Mouse (Mus musculus): ENCODE data around the gene Muc3a.

The Muc3a gene

DNA sequence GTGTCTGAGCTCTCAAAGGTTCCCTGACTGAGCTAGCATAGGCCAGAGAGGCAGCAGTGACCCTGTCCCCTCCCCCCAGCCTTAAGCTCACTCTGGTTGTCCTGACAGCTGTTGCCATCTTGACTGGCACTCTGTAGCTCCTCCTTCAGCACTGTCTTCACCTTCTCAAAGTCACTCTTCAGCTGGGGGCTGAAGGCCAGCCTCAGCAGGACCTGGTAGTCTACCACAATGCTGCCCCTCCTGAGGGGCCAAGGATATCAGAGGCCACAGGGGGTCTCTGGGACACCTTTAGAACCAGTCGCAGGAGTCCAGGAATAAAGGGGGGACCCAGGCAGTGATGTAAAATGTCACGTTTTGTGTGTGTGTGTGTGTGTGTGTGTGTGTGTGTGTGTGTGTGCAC, at the start of gene Muc3a:
Gene Muc3a (minus strand): TSS at position 101 of the 400 bp plus-strand sequence.
- no peak for DNase-seq (ENCODE audit: low read depth, low spot score)

DNA sequence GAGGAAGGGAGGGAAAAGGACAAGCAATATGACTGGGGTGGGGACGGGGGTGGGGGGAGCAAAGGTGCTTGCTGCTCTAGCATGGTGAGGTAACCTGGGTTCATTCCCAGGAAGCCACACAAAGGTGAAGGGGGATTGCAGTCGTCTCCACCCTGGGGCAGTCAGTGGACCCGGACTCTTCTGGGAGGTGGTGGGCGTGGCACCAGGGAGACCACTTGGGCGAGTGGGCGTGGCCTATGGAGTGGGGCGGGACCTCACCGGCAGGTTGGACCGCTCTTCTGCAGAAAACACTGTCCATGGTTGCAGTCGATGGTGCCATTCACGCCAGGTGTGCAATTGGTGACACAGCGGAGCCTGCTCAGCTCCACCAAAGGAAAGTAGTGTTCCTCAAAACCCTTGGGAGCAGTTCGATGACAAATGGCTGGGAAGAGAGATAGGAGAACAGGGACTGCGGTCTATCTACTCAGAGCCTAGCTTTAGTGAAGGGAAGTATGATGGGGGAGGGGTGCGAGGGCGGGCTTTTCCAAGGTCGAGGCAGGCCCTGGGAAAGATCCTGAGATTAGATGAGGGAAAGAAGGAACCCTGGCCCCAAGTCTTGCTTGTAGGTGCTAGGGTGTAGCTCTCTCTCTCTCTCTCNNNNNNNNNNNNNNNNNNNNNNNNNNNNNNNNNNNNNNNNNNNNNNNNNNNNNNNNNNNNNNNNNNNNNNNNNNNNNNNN, 917 bp downstream of the Muc3a start:
- no peak for DNase-seq (ENCODE audit: low read depth, low spot score)

DNA sequence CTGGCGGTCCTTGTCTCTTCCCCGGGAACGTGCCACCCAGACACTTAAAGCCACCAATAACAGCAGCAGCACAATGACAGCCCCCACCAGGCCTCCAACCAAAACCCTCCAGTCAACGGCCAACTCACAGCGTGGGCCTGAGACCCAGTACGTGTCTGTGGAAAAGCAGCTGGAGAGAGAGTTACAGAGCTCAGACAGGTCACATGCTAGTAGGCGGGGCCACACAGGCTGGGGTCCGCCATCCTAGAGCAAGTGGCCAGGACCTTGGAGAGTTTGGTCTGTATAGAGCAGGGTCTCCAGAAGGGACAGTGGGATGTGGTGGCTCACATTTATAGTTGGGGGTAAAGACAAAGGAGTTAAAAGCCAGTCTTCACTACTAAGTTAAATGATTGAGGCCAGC, 1.5 kb downstream of the Muc3a start:
- DNase-seq (ENCODE audit: low read depth, low spot score) = no peak

DNA sequence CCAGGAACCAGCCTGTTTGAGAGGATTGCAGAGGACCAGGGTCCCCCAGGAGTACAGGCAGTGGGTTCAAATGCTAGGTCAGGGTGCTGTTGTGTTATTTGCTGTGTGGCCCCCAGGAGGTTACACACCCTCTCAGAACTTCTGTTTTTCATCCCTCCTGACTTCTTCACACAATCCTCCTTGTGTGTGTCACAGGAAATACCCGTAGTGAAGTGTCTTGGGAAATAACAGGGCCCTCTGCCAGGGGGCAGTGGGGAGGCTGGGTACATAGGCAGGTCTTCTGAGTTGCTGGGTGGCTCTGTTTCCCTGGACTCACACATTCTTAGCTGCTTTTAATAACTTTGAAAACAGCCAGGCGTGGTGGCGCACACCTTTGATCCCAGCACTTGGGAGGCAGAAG, 6.9 kb downstream of the Muc3a start:
- DNase-seq (ENCODE audit: low read depth, low spot score) = no peak

DNA sequence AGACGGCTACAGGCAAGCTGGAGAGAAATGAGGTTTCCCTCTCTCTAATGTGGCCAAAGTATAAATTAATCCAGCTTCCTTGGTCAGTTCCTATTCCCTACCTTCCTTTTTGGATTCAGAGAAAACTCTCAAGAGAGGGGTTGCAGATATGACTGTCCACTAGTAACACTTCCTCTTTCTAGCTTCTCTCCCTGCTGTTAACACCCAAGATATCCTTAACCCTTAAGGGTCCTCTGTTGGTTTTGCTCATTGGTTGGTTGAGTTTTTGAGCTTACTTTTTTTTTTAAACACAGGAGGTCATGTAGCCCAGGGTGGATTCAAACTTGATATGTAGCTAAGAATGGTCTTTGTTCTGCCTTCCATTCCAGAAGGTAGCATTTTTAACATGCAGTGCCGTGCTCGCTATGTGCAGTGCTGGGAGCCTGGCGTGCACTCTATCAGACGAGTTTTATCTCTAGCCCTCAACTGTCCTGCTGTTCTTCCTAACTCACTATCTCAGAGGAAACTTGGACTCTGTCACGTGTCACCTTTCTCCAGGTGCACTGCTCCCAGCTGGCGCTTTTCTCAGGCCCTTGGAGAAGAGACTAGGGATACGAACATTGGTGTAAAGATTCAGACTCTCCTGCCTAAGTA, 17.6 kb downstream of the Muc3a start:
- no peak for DNase-seq (ENCODE audit: low read depth, low spot score)

DNA sequence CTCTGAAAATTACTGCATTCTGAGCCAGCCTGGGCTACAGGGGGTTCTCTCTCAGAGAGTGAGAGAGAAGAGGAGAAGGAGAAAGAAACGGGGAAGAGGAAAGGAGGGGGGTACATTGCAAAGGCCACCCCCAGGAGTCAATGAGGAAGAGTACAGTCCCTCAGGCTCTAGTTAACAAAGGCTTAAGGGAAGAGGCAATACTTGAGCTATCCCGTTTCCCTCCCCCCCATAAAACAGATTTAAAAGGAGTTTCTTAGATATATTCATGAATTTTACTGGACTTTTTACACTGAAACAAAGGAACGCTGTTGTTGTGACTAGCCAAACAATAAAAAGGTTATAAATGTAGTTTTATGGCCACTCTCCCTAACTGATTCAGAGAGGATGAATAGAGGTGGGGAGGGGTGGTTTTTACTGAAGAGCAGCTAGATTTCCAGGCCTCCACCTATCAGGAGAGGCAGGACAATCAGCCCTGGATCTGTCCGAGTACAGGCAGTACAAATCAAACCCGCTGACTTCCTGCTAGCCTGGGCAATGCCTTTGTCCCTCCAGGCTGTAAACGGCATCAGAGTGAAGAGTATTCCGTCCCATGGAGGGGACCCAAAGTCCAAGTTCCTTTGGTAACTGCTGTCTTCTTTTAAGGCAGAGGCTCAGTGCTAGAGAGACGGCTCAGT, 18.8 kb downstream of the Muc3a start:
- DNase-seq (ENCODE audit: low read depth, low spot score) = no peak

DNA sequence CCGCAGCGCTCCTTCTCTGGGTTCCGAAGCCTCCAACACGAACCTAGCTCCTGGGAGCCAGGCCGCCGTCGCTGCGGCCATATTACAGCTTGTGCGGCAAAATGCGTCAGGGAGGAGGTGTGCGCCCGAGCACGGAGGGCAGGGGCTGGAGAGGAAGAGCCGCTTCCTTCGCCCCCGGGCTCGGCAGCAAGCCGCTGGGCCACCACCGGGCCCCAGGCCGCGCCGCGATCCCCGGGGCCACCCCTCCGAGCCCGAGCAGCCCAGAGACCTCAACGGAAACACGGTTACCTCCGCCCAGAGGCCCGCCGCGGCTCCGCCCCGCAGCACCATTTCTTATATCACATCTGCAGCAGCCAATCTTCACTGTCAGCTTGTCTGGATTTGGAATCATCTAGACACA, 22.9 kb downstream of the Muc3a start:
- no peak for DNase-seq (ENCODE audit: low read depth, low spot score)

DNA sequence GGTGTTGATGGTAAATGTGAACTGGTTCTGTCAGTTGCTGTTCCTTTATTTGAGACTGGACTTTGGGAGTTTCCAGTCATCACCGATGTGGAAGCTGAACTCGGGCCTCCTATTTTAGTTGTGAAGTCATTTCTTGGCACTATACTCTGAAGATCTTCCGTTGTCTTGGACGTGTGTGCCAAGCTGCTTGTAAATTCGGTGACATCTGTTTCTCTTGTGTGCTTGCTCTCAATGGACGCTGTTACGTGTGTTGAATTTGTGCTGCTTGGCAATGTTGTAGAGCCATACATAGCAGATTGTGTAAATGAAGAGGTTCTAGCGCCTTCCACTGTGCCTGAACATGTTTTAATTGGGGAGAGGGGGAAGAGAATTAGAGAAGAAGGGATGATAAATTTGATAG, 26.8 kb downstream of the Muc3a start:
- no peak for DNase-seq (ENCODE audit: low read depth, low spot score)

DNA sequence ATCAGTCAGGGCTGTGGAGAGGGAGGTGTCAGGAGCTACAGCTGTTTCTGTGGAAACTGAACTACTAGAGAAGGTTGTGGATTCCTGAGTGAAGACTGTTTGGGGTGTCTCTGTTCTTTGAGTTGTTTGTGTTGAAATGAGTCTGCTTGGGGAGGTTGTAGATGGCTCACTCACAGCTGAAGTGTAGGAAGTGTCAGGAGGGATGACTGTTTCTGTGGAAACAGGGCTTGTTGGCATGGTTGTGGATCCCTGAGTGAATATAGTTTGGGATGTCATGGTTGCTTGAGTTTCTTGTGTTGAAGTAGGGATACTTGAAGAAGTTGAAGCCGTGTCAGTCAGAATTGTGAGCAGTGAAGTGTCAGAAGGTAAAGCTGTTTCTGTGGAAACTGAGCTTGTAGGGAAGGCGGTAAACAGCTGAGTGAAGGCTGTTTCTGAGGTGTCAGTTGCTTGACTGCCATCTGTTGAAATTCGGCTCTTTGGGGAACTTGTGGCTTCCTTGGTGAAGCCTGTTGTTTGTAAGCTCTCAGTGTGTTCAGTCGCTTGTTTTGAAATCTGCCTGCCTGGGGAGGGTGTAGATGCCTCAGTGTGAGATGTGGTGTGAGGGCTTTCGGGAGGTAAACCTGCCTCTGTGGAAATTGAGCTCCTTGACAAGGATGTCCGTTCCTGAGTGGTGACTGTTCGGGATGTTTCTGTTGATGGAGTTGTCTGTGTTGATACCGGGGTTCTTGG, 32.4 kb downstream of the Muc3a start:
- no peak for DNase-seq (ENCODE audit: low read depth, low spot score)

DNA sequence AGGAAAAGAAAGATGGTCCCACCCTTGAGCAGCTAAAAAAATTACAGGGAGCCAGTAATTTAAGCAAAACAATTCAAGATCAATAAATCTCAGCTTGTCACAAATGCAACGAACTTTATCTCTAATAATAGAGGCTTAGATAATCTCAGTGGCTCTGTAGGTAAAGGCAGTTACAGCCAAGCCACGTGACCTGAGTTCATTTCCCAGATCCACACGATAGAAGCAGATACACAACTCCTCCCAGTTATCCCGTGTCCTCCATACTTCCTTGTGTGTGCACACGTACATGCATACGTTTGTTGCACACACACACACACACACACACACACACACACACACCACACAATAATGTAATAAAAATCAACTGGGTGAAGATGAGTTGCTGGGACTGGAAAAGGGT, 38.2 kb downstream of the Muc3a start:
- DNase-seq (ENCODE audit: low read depth, low spot score) = no peak

DNA sequence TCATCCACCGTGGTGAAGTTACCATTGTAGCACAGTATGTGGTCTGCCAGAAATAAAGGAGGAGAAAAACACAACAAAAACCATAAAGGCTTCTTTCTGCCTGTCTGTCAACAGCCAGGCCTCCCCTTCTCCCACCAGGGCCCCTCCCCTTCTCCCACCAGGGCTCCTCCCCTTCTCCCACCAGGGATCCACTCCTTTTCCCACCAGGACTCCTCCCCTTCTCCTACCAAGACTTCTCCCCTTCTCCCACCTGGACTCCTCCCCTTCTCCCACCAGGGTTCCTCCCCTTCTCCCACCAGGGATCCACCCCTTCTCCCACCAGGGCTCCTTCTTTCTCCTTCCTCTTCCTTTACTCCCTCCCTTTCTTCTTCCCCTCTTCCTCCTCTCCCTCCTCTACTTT, 39.6 kb downstream of the Muc3a start:
- DNase-seq (ENCODE audit: low read depth, low spot score) = no peak

DNA sequence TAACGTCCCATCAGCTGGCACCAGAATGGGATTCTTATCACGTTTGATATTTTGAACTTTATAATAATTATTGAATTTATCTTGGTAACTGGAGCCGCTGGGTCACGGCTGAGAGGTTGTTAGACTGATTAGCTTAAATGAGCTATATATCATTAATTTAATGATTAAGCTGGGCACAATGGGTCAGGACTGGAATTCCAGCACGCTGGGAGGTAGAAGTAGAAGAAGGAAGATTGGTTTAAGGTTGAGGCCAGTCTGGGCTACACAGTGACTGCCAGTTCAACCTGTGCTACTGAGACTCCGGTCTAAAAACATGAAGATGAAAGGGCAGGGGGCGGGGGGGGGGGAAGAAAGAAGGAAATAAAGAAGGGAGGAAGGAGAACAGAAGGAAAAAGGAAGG, 40.7 kb downstream of the Muc3a start:
- no peak for DNase-seq (ENCODE audit: low read depth, low spot score)

DNA sequence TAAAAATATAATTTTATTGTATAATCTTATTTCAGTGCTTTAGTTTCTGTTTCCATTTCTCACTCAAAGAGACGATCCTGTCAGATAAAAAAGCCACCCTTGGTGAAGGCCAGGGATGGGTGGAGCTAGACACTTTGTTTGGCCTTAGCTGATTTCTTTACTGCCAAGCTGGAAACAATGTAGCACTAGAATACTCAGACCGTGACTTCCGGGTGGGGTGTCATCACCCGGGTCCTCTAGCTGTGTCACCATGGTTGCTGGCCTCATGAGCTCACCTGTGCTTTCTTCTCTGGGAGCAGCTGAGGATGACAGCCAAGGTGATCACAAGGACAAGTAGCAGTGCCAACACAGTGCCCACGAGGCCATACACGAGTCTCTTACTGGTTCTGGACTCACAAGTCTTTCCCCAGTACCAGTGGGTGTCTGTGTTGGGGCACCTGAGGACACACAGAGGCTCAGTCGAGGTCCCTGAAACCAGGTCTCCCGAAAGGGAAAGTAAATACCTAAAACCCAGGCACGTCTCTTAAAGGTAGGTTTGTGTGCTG, 41.3 kb downstream of the Muc3a start:
- no peak for DNase-seq (ENCODE audit: low read depth, low spot score)

DNA sequence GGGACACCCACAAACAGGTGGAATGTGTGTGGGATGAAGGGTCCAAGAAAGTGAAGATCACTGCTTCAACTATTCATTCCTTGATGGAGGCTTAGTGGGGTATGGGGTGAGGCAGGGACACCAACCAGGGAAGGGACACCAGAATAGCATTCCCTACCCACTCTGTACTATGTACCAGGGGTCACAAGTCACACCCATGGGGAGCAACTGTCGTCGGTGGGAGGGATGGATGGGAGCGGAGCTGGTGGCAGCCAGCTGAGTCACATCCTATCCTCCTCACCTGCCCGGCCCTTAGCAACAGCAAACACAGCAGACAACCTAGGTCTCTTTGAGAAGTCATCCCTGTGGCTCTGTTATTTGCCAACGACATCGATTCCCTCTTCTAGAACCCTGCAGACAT, 44.6 kb downstream of the Muc3a start:
- DNase-seq (ENCODE audit: low read depth, low spot score) = no peak

DNA sequence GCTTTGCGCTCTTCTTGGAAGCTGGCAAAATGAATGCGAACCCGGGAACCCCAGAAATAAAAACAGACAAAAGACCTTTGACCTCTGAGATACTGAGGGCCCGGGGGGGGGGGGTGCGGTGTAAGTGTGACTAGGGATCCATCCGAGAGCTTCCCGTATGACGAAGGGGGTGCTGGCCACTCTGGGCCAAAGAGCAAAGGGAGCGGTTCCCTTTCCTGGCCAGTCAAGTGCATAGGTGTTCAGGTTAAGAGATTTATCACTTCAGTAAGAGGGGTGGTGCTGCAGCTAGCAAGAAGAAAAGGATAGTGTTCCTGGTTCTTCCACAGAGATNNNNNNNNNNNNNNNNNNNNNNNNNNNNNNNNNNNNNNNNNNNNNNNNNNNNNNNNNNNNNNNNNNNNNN, 46.2 kb downstream of the Muc3a start:
- DNase-seq (ENCODE audit: low read depth, low spot score) = no peak

DNA sequence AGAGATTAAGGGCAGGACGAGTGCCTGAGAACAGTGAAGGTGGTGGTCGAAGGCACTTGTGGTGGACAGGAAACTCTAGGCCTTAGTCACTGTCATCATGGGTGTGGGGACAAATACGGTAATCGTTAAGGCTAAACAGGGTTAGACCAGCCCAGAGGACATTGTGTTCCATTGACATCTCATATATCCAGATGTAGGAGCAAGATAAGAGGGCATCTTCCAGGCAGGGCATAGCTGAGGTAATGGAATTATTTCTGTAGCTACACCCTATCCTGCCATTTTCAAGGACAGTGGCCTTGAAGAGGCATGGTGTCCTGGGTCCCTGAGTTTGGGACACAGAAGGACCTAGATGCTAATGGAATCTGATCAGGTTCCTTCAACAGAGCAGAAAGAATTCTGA, 50.3 kb downstream of the Muc3a start:
- no peak for DNase-seq (ENCODE audit: low read depth, low spot score)

DNA sequence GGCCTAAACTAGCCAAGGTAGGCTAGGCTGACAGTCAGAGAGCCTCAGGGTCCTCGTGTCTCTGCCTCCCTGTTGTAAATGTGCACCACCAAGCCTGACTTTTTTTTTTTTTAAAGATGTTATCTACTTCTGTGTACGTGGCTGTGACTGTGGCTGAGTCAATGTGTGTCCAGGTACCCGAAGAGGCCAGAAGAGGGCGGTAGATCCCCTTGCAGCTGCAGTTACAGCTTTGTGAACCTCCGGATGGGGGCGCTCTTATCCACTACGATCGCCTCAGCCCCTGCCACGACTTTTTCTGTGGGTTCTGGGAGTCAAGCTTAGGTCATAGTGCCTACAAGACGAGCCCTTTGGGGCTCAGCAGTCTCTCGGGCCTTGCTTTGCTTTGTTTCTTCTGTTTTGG, 52.7 kb downstream of the Muc3a start:
- DNase-seq (ENCODE audit: low read depth, low spot score) = peak; percentile 47
